Mouse (Mus musculus) heart, postnatal 0 days (tissue): ENCODE data around the gene Frmd4b. TPM values are rescaled to one million over a fixed set of nuclear protein-coding genes. Genes with fewer than 3 reads are reported as not detected.
A peak's percentile ranks its signal among the peaks of the same experiment; 100 is the strongest.

ENCODE experiments used
- ATAC-seq: fragments of 200-750 bp; cut with Nextera tagmentation; 2 replicates; pipeline ENCODE4 v1.8.0; 2017; ENCODE audit warnings: low read depth, moderate number of reproducible peaks, moderate library complexity; ENCODE audit not compliant: insufficient read depth
- DNase-seq: peaks from one replicate; pipeline ENCODE4 v3.0.0-alpha.2; 2016; ENCODE audit warnings: low spot score
- H3K27ac ChIP-seq: fragments of 300-500 bp; sonication (generic); 2 replicates; pipeline ENCODE4 v1.5.1; 2014; ENCODE audit warnings: low read depth, mild to moderate bottlenecking
- H3K27me3 ChIP-seq: fragments of 300-500 bp; sonication (generic); 2 replicates; pipeline ENCODE4 v1.6.1; 2014; ENCODE audit warnings: low read length, mixed read lengths; ENCODE audit not compliant: control insufficient read depth, insufficient read depth
- H3K36me3 ChIP-seq: fragments of 300-500 bp; sonication (generic); replicated peaks from 2 replicates; pipeline ENCODE4 v1.6.1; 2014; ENCODE audit warnings: low read length, mixed read lengths; ENCODE audit not compliant: control insufficient read depth, insufficient read depth
- H3K4me1 ChIP-seq: fragments of 300-500 bp; sonication (generic); 2 replicates; pipeline ENCODE4 v1.6.1; 2014; ENCODE audit warnings: antibody characterized with exemption; ENCODE audit not compliant: control insufficient read depth, insufficient read depth
- H3K4me2 ChIP-seq: fragments of 300-500 bp; sonication (generic); 2 replicates; pipeline ENCODE4 v1.6.1; 2014; ENCODE audit warnings: low read depth, mild to moderate bottlenecking, low read length, moderate library complexity
- H3K4me3 ChIP-seq: fragments of 300-500 bp; sonication (generic); 2 replicates; pipeline ENCODE4 v1.5.1; 2014; ENCODE audit warnings: low read depth, low read length
- H3K9ac ChIP-seq: fragments of 300-500 bp; sonication (generic); replicated peaks from 2 replicates; pipeline ENCODE4 v1.6.1; 2014; ENCODE audit warnings: low read depth, low read length, mixed read lengths
- H3K9me3 ChIP-seq: fragments of 300-500 bp; sonication (generic); replicated peaks from 2 replicates; pipeline ENCODE4 v1.6.1; 2016; ENCODE audit warnings: low read length; ENCODE audit not compliant: control insufficient read depth
- CTCF ChIP-seq: IDR thresholded peaks from 2 replicates; pipeline ENCODE4 v1.5.1; 2016; ENCODE audit warnings: antibody characterized with exemption, control low read depth, low read depth
- EP300 ChIP-seq: IDR thresholded peaks from 2 replicates; pipeline ENCODE4 v1.6.1; 2016; ENCODE audit warnings: antibody characterized with exemption, low read depth
- whole genome bisulfite sequencing: fragments of 180-500 bp; shearing (Covaris S2); extraction: QIAGEN DNeasy Blood & Tissue Kit; methylation state at CpG from one replicate; pipeline ENCODE4 v1.1.7; 2014; 5-methylcytosine and 5-hydroxymethylcytosine counted together
- polyA plus RNA-seq: library from polyadenylated mRNA; unstranded; fragments of >200 nt; fragmentation: Nextera tagmentation; extraction: Ambion mirVana; gene quantifications from 2 replicates; pipeline ENCODE4 v1.2.1, GENCODE M21; 2015
- total RNA-seq: library from RNA; depleted of rRNA; stranded (reverse); fragments of >200 nt; gene quantifications from 2 replicates; pipeline ENCODE4 v1.2.3, GENCODE M21; 2014; ENCODE audit warnings: low replicate concordance

The Frmd4b gene
- total and polyA plus RNA-seq, 2 experiments from 2014 or later, result 6.2 to 19.0 TPM

- no peak for ATAC-seq
- WGBS, result 51% methylated on average over 8 of the region's 8 CpGs
Observed at GRCm38 (mm10) chr6:97510771-97511170, 106.6 kb downstream of the Frmd4b start.

GRCm38 (mm10) chr6:97509434-97509833 is 107.9 kb downstream of the Frmd4b start:
- peaks cover 8% of the 10 kb centered on the region for H3K4me1 ChIP-seq
- H3K9me3 ChIP-seq, result no peaks in the 10 kb centered on the region
- H3K9ac ChIP-seq, result no peak overlapping the region
- no peaks in the 10 kb centered on the region for H3K36me3 ChIP-seq
- TF ChIP-seq EP300, result no peak
- TF ChIP-seq CTCF, result no peak
- no peak overlapping the region for H3K27ac ChIP-seq
- H3K27me3 ChIP-seq, result no peaks in the 10 kb centered on the region
- ATAC-seq, result no peak
- DNase-seq, result no peak
- WGBS, result 77% methylated on average over 10 of the region's 10 CpGs
- no peak overlapping the region for H3K4me3 ChIP-seq
- H3K4me2 ChIP-seq, result no peak overlapping the region

More at GRCm38 (mm10) chr6:97510771-97511170, 106.6 kb downstream of the Frmd4b start:
- Histone ChIP-seq H3K27me3 (0 out of 2 replicates have a peak, but pooled peaks cover 3% of the 10 kb centered on the region), H3K27ac (no peak overlapping the region), H3K4me3 (no peak overlapping the region), H3K36me3 (no peaks in the 10 kb centered on the region), H3K9me3 (no peaks in the 10 kb centered on the region), H3K4me1 (peaks cover 8% of the 10 kb centered on the region), H3K4me2 (no peak overlapping the region), H3K9ac (no peak overlapping the region)
- TF ChIP-seq EP300, result no peak
- no peak for DNase-seq

GRCm38 (mm10) chr6:97508480-97508879 is 108.9 kb downstream of the Frmd4b start:
- no peaks in the 10 kb centered on the region for H3K36me3 ChIP-seq
- no peak for ATAC-seq

GRCm38 (mm10) chr6:97507893-97508292 is 109.4 kb downstream of the Frmd4b start:
- peaks cover 8% of the 10 kb centered on the region for H3K4me1 ChIP-seq
- no peak for TF ChIP-seq CTCF
- no peak for TF ChIP-seq EP300
- no peaks in the 10 kb centered on the region for H3K27me3 ChIP-seq
- WGBS, result 91% methylated on average over 3 of the region's 3 CpGs
- no peak overlapping the region for H3K4me3 ChIP-seq
- H3K36me3 ChIP-seq, result no peaks in the 10 kb centered on the region
- ATAC-seq (no peak), DNase-seq (no peak)
- H3K9me3 ChIP-seq, result no peaks in the 10 kb centered on the region
- no peak overlapping the region for H3K9ac ChIP-seq
- H3K27ac ChIP-seq, result no peak overlapping the region
- H3K4me2 ChIP-seq, result no peak overlapping the region

More at GRCm38 (mm10) chr6:97508480-97508879, 108.9 kb downstream of the Frmd4b start:
- Histone ChIP-seq H3K4me2 (no peak overlapping the region), H3K9ac (no peak overlapping the region), H3K9me3 (no peaks in the 10 kb centered on the region), H3K4me1 (peaks cover 8% of the 10 kb centered on the region), H3K27ac (no peak overlapping the region), H3K27me3 (no peaks in the 10 kb centered on the region), H3K4me3 (no peak overlapping the region)
- TF ChIP-seq CTCF, result no peak
- TF ChIP-seq EP300, result no peak
- DNase-seq, result no peak
- WGBS, result 66% methylated on average over 6 of the region's 6 CpGs

GRCm38 (mm10) chr6:97506141-97506650 is 111.1 kb downstream of the Frmd4b start:
- DNase-seq, result peak; percentile 70
- peak overlapping the region; percentile 6; the same call in 1 of the 2 replicates for H3K4me3 ChIP-seq
- ATAC-seq, result peak; percentile 78
- WGBS, result 13% methylated on average over 15 of the region's 15 CpGs
- H3K36me3 ChIP-seq, result no peaks in the 10 kb centered on the region
- no peak overlapping the region for H3K27ac ChIP-seq
- H3K4me1 ChIP-seq, result peaks cover 8% of the 10 kb centered on the region; the same call in 1 of the 2 replicates
- no peaks in the 10 kb centered on the region for H3K27me3 ChIP-seq
- TF ChIP-seq EP300 (no peak), CTCF (no peak)
- H3K9ac ChIP-seq, result no peak overlapping the region
- no peaks in the 10 kb centered on the region for H3K9me3 ChIP-seq
- peak overlapping the region; percentile 32 for H3K4me2 ChIP-seq

GRCm38 (mm10) chr6:97504673-97505072 is 112.7 kb downstream of the Frmd4b start:
- H3K4me2 ChIP-seq, result no peak overlapping the region
- 46% methylated on average over 5 of the region's 5 CpGs for WGBS

More at GRCm38 (mm10) chr6:97504673-97505072, 112.7 kb downstream of the Frmd4b start:
- no peak overlapping the region for H3K4me3 ChIP-seq
- DNase-seq (no peak), ATAC-seq (no peak)
- no peak overlapping the region for H3K27ac ChIP-seq
- H3K36me3 ChIP-seq, result no peaks in the 10 kb centered on the region
- no peak overlapping the region for H3K9ac ChIP-seq
- H3K27me3 ChIP-seq, result no peaks in the 10 kb centered on the region
- peaks cover 8% of the 10 kb centered on the region; the same call in 1 of the 2 replicates for H3K4me1 ChIP-seq
- TF ChIP-seq CTCF (no peak), EP300 (no peak)
- no peaks in the 10 kb centered on the region for H3K9me3 ChIP-seq
